Mouse (Mus musculus) cortical plate, adult 2 months (tissue): ENCODE data around the gene Lyl1. TPM values are rescaled to one million over a fixed set of nuclear protein-coding genes. Genes with fewer than 3 reads are reported as not detected.

Experiments
- H3K27ac ChIP-seq: fragments of 200-500 bp; 2 replicates; pipeline ENCODE4 v1.5.1; 2012; ENCODE audit warnings: low read length, control low read depth, inconsistent platforms; ENCODE audit not compliant: insufficient read depth
- H3K4me1 ChIP-seq: fragments of 200-500 bp; 2 replicates; pipeline ENCODE4 v1.6.1; 2011; ENCODE audit warnings: low read length; ENCODE audit not compliant: control insufficient read depth, insufficient read depth
- H3K4me3 ChIP-seq: fragments of 200-500 bp; 2 replicates; pipeline ENCODE4 v1.5.1; 2011; ENCODE audit warnings: mild to moderate bottlenecking, low read length, control low read depth; ENCODE audit not compliant: insufficient read depth
- CTCF ChIP-seq: fragments of 200-500 bp; IDR thresholded peaks from 2 replicates; pipeline ENCODE4 v1.5.1; 2011; ENCODE audit warnings: mild to moderate bottlenecking, control low read depth, low read length; ENCODE audit not compliant: insufficient read depth; ENCODE audit errors: extremely low read depth
- POLR2A ChIP-seq: fragments of 200-500 bp; IDR thresholded peaks from 2 replicates; pipeline ENCODE4 v1.6.1; 2011; ENCODE audit warnings: mild to moderate bottlenecking, low read length, control low read depth; ENCODE audit not compliant: insufficient read depth; ENCODE audit errors: extremely low read depth
- polyA plus RNA-seq: library from polyadenylated mRNA; depleted of rRNA; stranded (reverse); fragments of >200 nt; gene quantifications from 2 replicates; pipeline ENCODE4 v1.2.3, GENCODE M21; 2012

The Lyl1 gene
- polyA plus RNA-seq, 1 experiment = 3.3 TPM

DNA sequence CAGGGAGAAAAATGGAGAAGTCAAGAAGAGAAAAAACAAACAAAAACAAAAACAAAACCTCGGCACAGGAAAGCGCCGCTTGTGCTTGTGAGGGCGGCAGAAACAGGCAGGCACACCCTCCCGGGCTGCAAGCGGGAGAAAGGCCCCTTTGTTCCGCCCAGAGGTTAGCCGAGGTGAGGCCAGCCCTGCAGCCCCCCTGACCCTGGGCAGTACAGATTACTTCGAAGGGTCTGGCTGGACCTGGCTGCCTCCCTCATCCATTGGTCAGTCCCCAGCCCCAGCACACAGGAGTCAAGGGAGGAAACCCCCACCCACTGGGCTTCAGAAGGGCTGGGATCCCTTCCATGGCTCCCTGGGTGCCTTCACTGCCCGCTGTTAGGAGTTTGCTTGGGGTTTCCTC lies 37.0 kb downstream of the Lyl1 start:
- H3K27ac ChIP-seq = peak overlapping the region; percentile 62; the same call in 1 of the 2 replicates
- peaks cover 22% of the 10 kb centered on the region for H3K4me1 ChIP-seq
- no peak overlapping the region for H3K4me3 ChIP-seq
- TF ChIP-seq CTCF (no peak), POLR2A (no peak)

DNA sequence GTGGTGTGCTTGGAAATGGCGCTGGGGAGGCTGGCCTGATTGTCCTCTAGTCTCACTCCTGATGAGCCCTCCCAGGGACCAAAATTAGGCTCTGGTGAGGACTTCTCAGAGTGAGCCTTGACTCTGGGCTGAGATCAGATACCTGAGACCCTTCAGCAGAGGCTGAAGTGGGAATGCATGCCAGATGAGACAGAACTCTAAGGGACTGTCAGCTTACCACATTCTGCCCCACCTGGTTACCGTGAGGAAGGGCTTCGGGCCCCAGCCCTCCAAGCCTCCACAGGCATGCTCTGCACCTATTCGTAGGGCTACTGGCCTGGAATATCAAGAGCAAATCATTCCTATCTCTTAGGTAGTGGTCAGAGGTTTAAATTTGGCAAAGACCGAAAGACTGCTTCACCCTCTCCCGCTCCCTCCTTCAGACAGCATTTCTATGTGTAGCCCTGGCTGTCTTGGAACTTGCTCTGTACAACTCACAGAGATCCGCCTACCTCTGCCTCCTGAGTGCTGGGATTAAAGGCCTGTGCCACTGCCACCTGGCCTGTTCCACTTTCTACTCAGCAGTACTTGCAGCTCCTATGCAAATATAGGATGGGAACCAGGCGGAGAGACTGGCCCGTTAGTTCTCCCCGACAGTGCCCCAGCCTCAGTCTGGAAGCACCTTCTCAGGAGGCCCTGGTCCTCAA lies 37.6 kb downstream of the Lyl1 start:
- Histone ChIP-seq H3K4me1 (peaks cover 21% of the 10 kb centered on the region), H3K27ac (peak overlapping the region; percentile 62; the same call in 1 of the 2 replicates), H3K4me3 (no peak overlapping the region)
- TF ChIP-seq CTCF = no peak
- TF ChIP-seq POLR2A = no peak

GRCm38 (mm10) chr8:84739401-84739742 lies 38.1 kb downstream of the Lyl1 start:
- Histone ChIP-seq H3K4me3 (no peak overlapping the region), H3K27ac (0 out of 2 replicates have a peak overlapping the region, but pooled peaks have one; percentile 19), H3K4me1 (peaks cover 24% of the 10 kb centered on the region)
- TF ChIP-seq POLR2A (no peak), CTCF (no peak)

GRCm38 (mm10) chr8:84740895-84741843 lies 39.9 kb downstream of the Lyl1 start:
- TF ChIP-seq POLR2A (no peak), CTCF (no peak)
- Histone ChIP-seq H3K27ac (peak overlapping the region; percentile 30; the same call in 1 of the 2 replicates), H3K4me1 (peaks cover 32% of the 10 kb centered on the region), H3K4me3 (no peak overlapping the region)

GRCm38 (mm10) chr8:84742171-84743053 lies 41.2 kb downstream of the Lyl1 start:
- no peak for TF ChIP-seq CTCF
- no peak for TF ChIP-seq POLR2A
- H3K4me3 ChIP-seq = no peak overlapping the region
- H3K4me1 ChIP-seq = peaks cover 39% of the 10 kb centered on the region
- H3K27ac ChIP-seq = peak overlapping the region; percentile 30; the same call in 1 of the 2 replicates

- Histone ChIP-seq H3K4me1 (peaks cover 37% of the 10 kb centered on the region), H3K4me3 (no peak overlapping the region), H3K27ac (no peak overlapping the region)
- TF ChIP-seq CTCF (no peak), POLR2A (no peak)
These were observed 41.8 kb downstream of the Lyl1 start for GRCm38 (mm10) chr8:84743054-84743415.

- H3K27ac ChIP-seq = no peak overlapping the region; the same call in 1 of the 2 replicates
- peaks cover 33% of the 10 kb centered on the region for H3K4me1 ChIP-seq
- no peak overlapping the region for H3K4me3 ChIP-seq
- TF ChIP-seq POLR2A (no peak), CTCF (no peak)
These were observed 42.5 kb downstream of the Lyl1 start for GRCm38 (mm10) chr8:84743517-84744420.
